Mouse (Mus musculus): ENCODE data around the gene Dnm2.

GRCm38 (mm10) chr9:21494726-21495125 lies 70.0 kb downstream of the Dnm2 start:
- no peak for TF ChIP-seq CTCF (IDR thresholded peaks at IDR 0.05; ENCODE audit: borderline replicate concordance, insufficient read depth, low read depth, low read length)
- no peak for TF ChIP-seq POLR2A (IDR thresholded peaks at IDR 0.05; ENCODE audit: borderline replicate concordance, insufficient read depth, low read length)
